Mouse (Mus musculus) CH12.LX (cell line): ENCODE measurements at regions not wholly inside any gene's neighbourhood (a gene's known extent, or its start where the extent isn't known, plus 50 kb on each side); places are given as distances from the start of the nearest gene placed in this dataset.

Experiments
- DNase-seq: peaks from one replicate; pipeline ENCODE4 v3.0.0-alpha.2; 2013; ENCODE audit errors: extremely low read depth
- H3K27ac ChIP-seq: 2 replicates; pipeline ENCODE4 v1.5.1; 2012; ENCODE audit warnings: low read depth, mild to moderate bottlenecking, control low read depth, moderate library complexity; ENCODE audit not compliant: insufficient read depth
- H3K27me3 ChIP-seq: replicated peaks from 2 replicates; pipeline ENCODE3; 2012; ENCODE audit warnings: inconsistent platforms
- H3K36me3 ChIP-seq, 2 experiments: replicated peaks in 1 of 2; 2 replicates each; pipeline versions ENCODE3 to v1.6.1; 2012; ENCODE audit warnings: inconsistent platforms in 1 of 2, low read length in 1 of 2, mild to moderate bottlenecking in 1 of 2, mixed read lengths in 1 of 2, moderate library complexity in 1 of 2; ENCODE audit not compliant: control insufficient read depth in 1 of 2, insufficient read depth in 1 of 2
- H3K4me1 ChIP-seq, 2 experiments: 2 replicates each; pipeline ENCODE4 v1.6.1; 2012; ENCODE audit warnings: inconsistent platforms in 1 of 2, moderate library complexity in 1 of 2; ENCODE audit not compliant: insufficient read depth in 2 of 2, control insufficient read depth in 1 of 2
- H3K4me2 ChIP-seq: 2 replicates; pipeline ENCODE4 v1.6.1; 2012; ENCODE audit warnings: low read depth, mild to moderate bottlenecking, control low read depth; ENCODE audit not compliant: poor library complexity, insufficient read depth, severe bottlenecking
- H3K4me3 ChIP-seq, 3 experiments: fragments of 150-350 bp in 1 of 3; sonication (generic) in 1 of 3; replicated peaks in 1 of 3; 2 replicates each; pipeline versions ENCODE3 to v1.5.1; 2011 to 2012; ENCODE audit warnings: low read depth in 2 of 3, low read length in 2 of 3, mild to moderate bottlenecking in 2 of 3, moderate library complexity in 2 of 3, control low read depth in 1 of 3, improper control_type of control experiment in 1 of 3, inconsistent platforms in 1 of 3, mixed read lengths in 1 of 3; ENCODE audit not compliant: poor library complexity in 1 of 3
- H3K79me2 ChIP-seq: replicated peaks from 2 replicates; pipeline ENCODE4 v1.6.1; 2012; ENCODE audit warnings: mild to moderate bottlenecking, moderate library complexity; ENCODE audit not compliant: control insufficient read depth, poor library complexity, insufficient read depth, severe bottlenecking; ENCODE audit errors: extremely low read depth
- H3K9ac ChIP-seq: 2 replicates; pipeline ENCODE4 v1.6.1; 2012; ENCODE audit warnings: low read depth, mild to moderate bottlenecking, control low read depth, moderate library complexity; ENCODE audit not compliant: insufficient read depth
- H3K9me3 ChIP-seq: replicated peaks from 2 replicates; pipeline ENCODE3; 2012; ENCODE audit warnings: low read length, inconsistent platforms, mixed read lengths
- BHLHE40 ChIP-seq: IDR thresholded peaks from 2 replicates; pipeline ENCODE4 v1.6.1; 2011; ENCODE audit warnings: mild to moderate bottlenecking, low read depth, low read length, improper control_type of control experiment
- CHD2 ChIP-seq: IDR thresholded peaks from 2 replicates; pipeline ENCODE4 v1.6.1; 2011; ENCODE audit warnings: low read length, improper control_type of control experiment
- CTCF ChIP-seq, 2 experiments: IDR thresholded peaks in 1 of 2; conservative IDR thresholded peaks in 1 of 2; 2 replicates each; pipeline ENCODE4 v1.5.1; 2011 to 2012; ENCODE audit warnings: low read depth in 2 of 2, low read length in 2 of 2, improper control_type of control experiment in 1 of 2, inconsistent platforms in 1 of 2, mild to moderate bottlenecking in 1 of 2, moderate library complexity in 1 of 2
- ELF1 ChIP-seq: IDR thresholded peaks from 2 replicates; pipeline ENCODE4 v1.6.1; 2014; ENCODE audit warnings: low read depth, mild to moderate bottlenecking, inconsistent platforms, low read length, improper control_type of control experiment
- EP300 ChIP-seq: IDR thresholded peaks from 2 replicates; pipeline ENCODE4 v1.6.1; 2011; ENCODE audit warnings: low read length, improper control_type of control experiment
- ETS1 ChIP-seq: conservative IDR thresholded peaks from 2 replicates; pipeline ENCODE4 v1.6.1; 2012; ENCODE audit warnings: low read depth, mild to moderate bottlenecking, inconsistent platforms, low read length, improper control_type of control experiment, moderate library complexity
- GABPA ChIP-seq: IDR thresholded peaks from 2 replicates; pipeline ENCODE4 v1.6.1; 2012; ENCODE audit warnings: low read depth, low read length, improper control_type of control experiment, inconsistent platforms; ENCODE audit not compliant: insufficient replicate concordance
- IRF4 ChIP-seq: IDR thresholded peaks from 2 replicates; pipeline ENCODE4 v1.6.1; 2014; ENCODE audit warnings: low read depth, mild to moderate bottlenecking, inconsistent platforms, low read length, improper control_type of control experiment
- JUN ChIP-seq: IDR thresholded peaks from 2 replicates; pipeline ENCODE4 v1.6.1; 2011; ENCODE audit warnings: low read depth, mild to moderate bottlenecking, low read length, improper control_type of control experiment, moderate library complexity; ENCODE audit not compliant: insufficient read depth
- JUND ChIP-seq: conservative IDR thresholded peaks from 2 replicates; pipeline ENCODE4 v1.6.1; 2011; ENCODE audit warnings: low read depth, low read length, improper control_type of control experiment
- MAFK ChIP-seq: IDR thresholded peaks from 2 replicates; pipeline ENCODE4 v1.6.1; 2011; ENCODE audit warnings: low read length, improper control_type of control experiment; ENCODE audit not compliant: insufficient replicate concordance
- MEF2A ChIP-seq: IDR thresholded peaks from 2 replicates; pipeline ENCODE4 v1.6.1; 2014; ENCODE audit warnings: low read depth, mild to moderate bottlenecking, inconsistent platforms, low read length, improper control_type of control experiment, borderline replicate concordance
- MYC ChIP-seq: IDR thresholded peaks from 2 replicates; pipeline ENCODE4 v1.6.1; 2011; ENCODE audit warnings: low read depth, mild to moderate bottlenecking, improper control_type of control experiment, low read length
- PAX5 ChIP-seq: IDR thresholded peaks from 2 replicates; pipeline ENCODE4 v1.6.1; 2012; ENCODE audit warnings: low read length, inconsistent platforms, mixed read lengths
- POLR2AphosphoS2 ChIP-seq: IDR thresholded peaks from 2 replicates; pipeline ENCODE4 v1.6.1; 2011; ENCODE audit warnings: low read depth, low read length, improper control_type of control experiment
- RCOR1 ChIP-seq: conservative IDR thresholded peaks from 2 replicates; pipeline ENCODE4 v1.6.1; 2012; ENCODE audit warnings: low read depth, mild to moderate bottlenecking, inconsistent platforms, low read length, improper control_type of control experiment
- SIN3A ChIP-seq: IDR thresholded peaks from 2 replicates; pipeline ENCODE4 v1.6.1; 2012; ENCODE audit warnings: low read length, improper control_type of control experiment, inconsistent platforms
- SMC3 ChIP-seq: IDR thresholded peaks from 2 replicates; pipeline ENCODE4 v1.6.1; 2011; ENCODE audit warnings: low read depth, low read length, improper control_type of control experiment
- USF1 ChIP-seq: IDR thresholded peaks from 2 replicates; pipeline ENCODE4 v1.6.1; 2014; ENCODE audit warnings: low read depth, mild to moderate bottlenecking, inconsistent platforms, low read length, improper control_type of control experiment
- USF2 ChIP-seq: conservative IDR thresholded peaks from 2 replicates; pipeline ENCODE4 v1.6.1; 2011; ENCODE audit warnings: low read depth, low read length, improper control_type of control experiment
- ZMIZ1 ChIP-seq: IDR thresholded peaks from 2 replicates; pipeline ENCODE4 v1.6.1; 2012; ENCODE audit warnings: low read depth, mild to moderate bottlenecking, inconsistent platforms, low read length, improper control_type of control experiment
- ZNF384 ChIP-seq: IDR thresholded peaks from 2 replicates; pipeline ENCODE4 v1.6.1; 2012; ENCODE audit warnings: low read depth, low read length, improper control_type of control experiment, inconsistent platforms
- dilution Hi-C: fragments of 300-500 bp; cut with MboI; formaldehyde crosslinking; loops from 2 replicates; pipeline ENCODE4 v1.14.3; 2020; ENCODE audit warnings: low sequenced_read_pairs; ENCODE audit not compliant: extremely low pct_unique_long_range_greater_than_20kb, extremely low pct_ligation_motif_present
- in situ Hi-C: fragments of 300-500 bp; cut with MboI; formaldehyde crosslinking; loops from 3 replicates; pipeline ENCODE4 v1.14.3; 2019; ENCODE audit warnings: low sequenced_read_pairs, low pct_ligation_motif_present, low pct_unique_long_range_greater_than_20kb, mixed read lengths

- H3K9ac ChIP-seq, result no peak overlapping the region
- in situ Hi-C loops, result no loop called here
Observed at GRCm38 (mm10) chr10:84147305-84147984, 293.0 kb downstream of the Nuak1 start.

GRCm38 (mm10) chr10:84163752-84164151 lies 276.6 kb downstream of the Nuak1 start:
- no peak overlapping the region for H3K4me3 ChIP-seq
- no peak overlapping the region for H3K27ac ChIP-seq
- no peaks in the 10 kb centered on the region for H3K9me3 ChIP-seq
- H3K27me3 ChIP-seq, result no peaks in the 10 kb centered on the region
- dilution Hi-C loops (no loop called here), in situ Hi-C loops (no loop called here)
- TF ChIP-seq PAX5 (no peak), BHLHE40 (peak; percentile 70)
- peaks cover 3 to 31% of the 10 kb centered on the region in 2 experiments; a peak in 3 of 4 replicates for H3K4me1 ChIP-seq
- no peak overlapping the region for H3K9ac ChIP-seq
- H3K79me2 ChIP-seq, result no peaks in the 10 kb centered on the region
- H3K4me2 ChIP-seq, result no peak overlapping the region
- H3K36me3 ChIP-seq, result no peaks in the 10 kb centered on the region
- peak; percentile 36 for DNase-seq

More at GRCm38 (mm10) chr10:84147305-84147984, 293.0 kb downstream of the Nuak1 start:
- Histone ChIP-seq H3K9me3 (peaks cover 3% of the 10 kb centered on the region), H3K4me1 (peaks cover 19 to 38% of the 10 kb centered on the region in 2 experiments), H3K27me3 (no peaks in the 10 kb centered on the region), H3K4me3 (no peak overlapping the region), H3K27ac (no peak overlapping the region), H3K4me2 (no peak overlapping the region), H3K79me2 (no peaks in the 10 kb centered on the region), H3K36me3 (no peaks in the 10 kb centered on the region)
- dilution Hi-C loops, result no loop called here
- TF ChIP-seq JUN, result 0 out of 2 replicates have a peak, but pooled peaks have one; percentile 19
- TF ChIP-seq CTCF (conservative IDR thresholded peaks at IDR 0.05 in 1 of 2, IDR thresholded peaks at IDR 0.05 in 1 of 2; ENCODE audit: low read depth in 2 of 2, low read length in 2 of 2), result no peak
- TF ChIP-seq ETS1, result no peak
- peak; percentile 49; the same call in 1 of the 2 replicates for TF ChIP-seq IRF4
- TF ChIP-seq JUND, result peak; percentile 74
- TF ChIP-seq EP300, result peak; percentile 50
- DNase-seq, result peak; percentile 10

GRCm38 (mm10) chr10:84165832-84166567 lies 274.4 kb downstream of the Nuak1 start:
- Histone ChIP-seq H3K79me2 (no peaks in the 10 kb centered on the region), H3K4me2 (no peak overlapping the region), H3K36me3 (no peaks in the 10 kb centered on the region), H3K9ac (no peak overlapping the region), H3K27me3 (peaks cover 1% of the 10 kb centered on the region), H3K9me3 (no peaks in the 10 kb centered on the region), H3K4me1 (peaks cover 3 to 31% of the 10 kb centered on the region in 2 experiments; a peak in 3 of 4 replicates), H3K27ac (no peak overlapping the region), H3K4me3 (no peak overlapping the region)
- in situ Hi-C loops (no loop called here), dilution Hi-C loops (no loop called here)
- DNase-seq, result no peak
- TF ChIP-seq USF1 (no peak), SMC3 (no peak), MEF2A (no peak), GABPA (no peak), IRF4 (no peak), RCOR1 (no peak), EP300 (no peak), MYC (no peak), ELF1 (no peak), SIN3A (no peak), ZNF384 (no peak), CHD2 (no peak), ZMIZ1 (no peak), CTCF (conservative IDR thresholded peaks at IDR 0.05 in 1 of 2, IDR thresholded peaks at IDR 0.05 in 1 of 2; ENCODE audit: low read depth in 2 of 2, low read length in 2 of 2) (no peak), MAFK (no peak), POLR2AphosphoS2 (no peak), USF2 (no peak)
